Mouse (Mus musculus): ENCODE data around the gene Mtg2.

The Mtg2 gene

GRCm38 (mm10) chr2:180070481-180071453, at the start of gene Mtg2:
Mtg2 (plus strand) TSS chr2:180070588.
- DNase-seq (ENCODE audit: low spot score in 2 of 2) = peak; percentile 88 to 96

GRCm38 (mm10) chr2:180020919-180021318, 49.5 kb upstream of the Mtg2 start:
- DNase-seq (ENCODE audit: low spot score in 2 of 2) = no peak

DNA sequence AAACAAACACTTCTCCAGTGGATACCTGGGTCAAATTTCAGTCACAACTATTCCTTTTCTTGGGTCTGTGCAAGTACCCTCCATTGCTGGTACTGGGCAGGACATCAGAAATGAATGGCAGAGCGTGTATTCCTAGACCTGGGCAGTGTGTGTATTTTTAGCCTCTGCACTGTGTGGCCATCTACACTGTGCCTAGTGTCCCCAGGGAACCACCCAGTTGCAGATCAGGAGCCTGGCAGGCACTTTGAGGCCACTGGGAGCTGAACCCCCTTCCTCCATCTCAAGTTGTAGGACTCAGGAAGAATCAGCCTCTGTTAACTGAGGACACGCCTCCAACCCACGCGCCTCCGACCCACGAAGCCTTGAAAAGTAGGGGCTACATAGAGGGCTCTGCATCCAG, 47.6 kb upstream of the Mtg2 start:
- DNase-seq (ENCODE audit: low spot score in 2 of 2) = no peak

DNA sequence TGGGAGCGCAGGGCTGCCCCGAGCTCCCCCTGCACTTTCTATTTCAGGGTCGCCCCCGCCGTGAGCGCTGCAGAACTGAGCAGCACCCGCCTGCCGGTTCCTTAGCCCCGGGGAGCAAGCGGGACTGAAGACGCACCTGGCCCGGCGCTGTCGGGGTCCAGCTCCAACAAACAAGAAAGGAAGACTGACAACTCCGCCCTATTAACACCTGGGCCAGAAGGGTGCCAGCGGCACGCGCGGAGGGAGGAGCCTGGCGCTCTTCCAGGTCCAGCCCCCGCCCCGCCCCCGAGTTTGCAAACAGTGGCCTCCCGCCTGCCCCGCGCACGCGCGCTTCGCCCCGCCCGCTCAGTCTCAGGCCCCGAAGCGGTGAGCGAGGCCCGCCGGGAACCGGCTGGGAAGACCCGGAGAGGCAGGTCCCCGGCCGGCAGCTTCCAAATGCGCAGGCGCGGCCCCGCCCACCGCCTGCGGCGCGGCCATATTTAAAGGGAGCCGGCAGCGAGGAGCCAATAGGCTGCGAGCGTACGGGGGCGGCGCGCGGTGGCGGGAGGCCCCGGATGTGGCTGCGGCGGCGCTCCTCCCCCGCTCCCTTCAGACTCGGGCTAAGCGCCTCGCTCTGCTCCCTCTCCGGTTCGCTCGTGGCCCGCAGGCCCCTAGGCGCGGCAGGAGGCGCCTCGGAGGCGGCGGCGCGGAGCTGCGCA, 45.8 kb upstream of the Mtg2 start, which contains the start of gene Lsm14b:
Lsm14b (plus strand) TSS at position 587 of the 698 bp plus-strand sequence.
- DNase-seq (ENCODE audit: low spot score in 2 of 2) = peak; percentile 98 to 99

GRCm38 (mm10) chr2:180025135-180025860, 45.1 kb upstream of the Mtg2 start:
- DNase-seq (ENCODE audit: low spot score in 2 of 2) = peak in 1 of 2 experiments; percentile 43

DNA sequence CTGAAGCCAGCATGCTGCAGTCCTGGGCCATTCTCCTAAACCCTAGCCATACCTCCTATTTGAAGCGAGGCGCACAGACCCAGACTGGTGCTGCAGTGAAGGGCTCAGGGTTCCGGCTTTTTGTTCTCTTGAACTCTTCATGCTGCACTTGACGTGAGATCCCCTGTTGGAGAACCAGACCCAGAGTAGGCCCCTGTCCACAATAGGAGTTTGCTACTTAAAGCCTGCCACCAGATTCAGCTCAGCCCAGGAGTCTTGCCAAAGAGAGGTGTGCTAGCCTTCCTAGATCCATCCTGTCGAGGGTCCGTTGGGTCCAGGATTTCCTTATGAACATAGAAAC, 44.6 kb upstream of the Mtg2 start:
- no peak for DNase-seq (ENCODE audit: low spot score in 2 of 2)

GRCm38 (mm10) chr2:180027768-180028167, 42.6 kb upstream of the Mtg2 start:
- DNase-seq (ENCODE audit: low spot score in 2 of 2) = no peak

DNA sequence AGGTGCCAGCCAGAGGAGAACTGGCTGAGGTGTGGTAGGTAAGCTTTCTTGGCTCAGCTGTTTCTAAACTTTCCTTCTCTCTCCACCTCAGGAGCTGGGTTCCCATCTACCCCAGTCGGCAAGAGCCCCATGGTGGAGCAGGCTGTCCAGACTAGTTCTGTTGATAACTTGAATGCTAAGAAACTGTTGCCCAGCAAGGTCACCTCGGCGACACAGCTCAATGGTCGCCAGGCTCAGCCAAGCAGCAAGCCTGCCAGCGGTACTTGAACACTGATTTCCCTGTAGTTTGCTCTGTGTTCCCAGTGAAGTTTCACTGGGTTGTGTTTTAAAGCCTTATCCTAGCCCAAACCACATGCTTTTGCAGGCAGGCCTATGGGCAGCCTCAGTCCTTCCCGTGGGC, 39.1 kb upstream of the Mtg2 start:
- no peak for DNase-seq (ENCODE audit: low spot score in 2 of 2)

DNA sequence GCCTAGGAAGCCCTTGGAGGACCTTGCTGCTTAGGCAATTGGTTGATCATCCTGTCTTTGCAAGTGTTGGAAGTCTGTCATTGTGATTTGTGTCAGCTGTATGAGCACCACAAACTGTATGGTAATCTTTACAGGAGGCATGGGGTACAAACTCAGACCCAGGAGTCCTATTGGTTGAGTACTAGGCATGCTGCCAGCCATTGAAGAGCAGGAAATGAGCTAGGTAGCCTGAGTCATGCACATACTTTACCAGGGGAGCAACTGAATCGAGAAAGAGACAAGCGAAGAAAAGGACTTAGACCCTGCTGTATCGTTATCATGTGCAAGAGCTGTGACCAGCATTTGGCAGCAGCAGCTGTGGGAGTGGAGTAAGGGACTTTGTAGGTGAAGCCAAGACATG, 37.5 kb upstream of the Mtg2 start:
- no peak for DNase-seq (ENCODE audit: low spot score in 2 of 2)

GRCm38 (mm10) chr2:180033956-180034355, 36.4 kb upstream of the Mtg2 start:
- DNase-seq (ENCODE audit: low spot score in 2 of 2) = no peak

GRCm38 (mm10) chr2:180034753-180035152, 35.6 kb upstream of the Mtg2 start:
- no peak for DNase-seq (ENCODE audit: low spot score in 2 of 2)

GRCm38 (mm10) chr2:180040406-180040805, 30.0 kb upstream of the Mtg2 start:
- DNase-seq (ENCODE audit: low spot score in 2 of 2) = no peak

GRCm38 (mm10) chr2:180041577-180042255, 28.7 kb upstream of the Mtg2 start:
- peak in 1 of 2 experiments; percentile 50 for DNase-seq (ENCODE audit: low spot score in 2 of 2)

- DNase-seq (ENCODE audit: low spot score in 2 of 2) = peak in 1 of 2 experiments; percentile 86
Measured at GRCm38 (mm10) chr2:180042256-180042857, 28.0 kb upstream of the Mtg2 start, which contains the start of the genes Psma7 and Ss18l1. Psma7 (minus strand) TSS chr2:180042433. Ss18l1 (plus strand) TSS chr2:180042509.

DNA sequence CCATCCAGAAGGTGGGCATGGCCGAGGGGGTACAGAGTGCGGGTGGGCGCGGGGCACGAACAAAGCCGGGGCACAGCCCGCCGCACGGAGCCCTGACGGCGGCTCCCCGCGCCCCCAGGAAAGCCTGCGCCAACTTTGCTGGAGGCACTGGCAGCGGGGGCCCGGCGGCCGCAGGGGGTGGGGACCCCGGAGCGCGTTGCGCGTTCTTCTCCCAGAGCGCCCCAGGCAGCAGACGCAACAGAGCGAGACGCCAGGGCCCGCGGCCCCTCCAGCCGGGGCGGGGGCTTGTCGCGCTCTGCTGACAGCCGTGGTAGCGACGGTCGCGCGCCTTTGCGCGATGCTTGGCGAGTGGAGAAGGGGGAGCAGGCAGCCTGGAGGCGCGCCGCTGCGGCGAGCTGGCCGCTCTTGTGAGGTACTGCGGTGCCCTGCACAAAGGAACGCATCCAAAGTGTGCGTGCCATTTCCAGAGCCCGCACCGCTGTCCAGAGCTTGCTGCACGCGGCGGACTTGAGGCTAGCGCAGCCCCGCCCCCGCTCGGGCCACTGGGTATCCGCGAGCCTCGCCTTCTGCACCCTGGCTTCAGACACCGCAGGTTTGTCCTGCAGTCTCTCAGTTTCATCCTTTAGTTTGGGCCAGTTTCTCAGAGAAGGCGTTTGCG, 27.4 kb upstream of the Mtg2 start:
- DNase-seq (ENCODE audit: low spot score in 2 of 2) = peak in 1 of 2 experiments; percentile 65

DNA sequence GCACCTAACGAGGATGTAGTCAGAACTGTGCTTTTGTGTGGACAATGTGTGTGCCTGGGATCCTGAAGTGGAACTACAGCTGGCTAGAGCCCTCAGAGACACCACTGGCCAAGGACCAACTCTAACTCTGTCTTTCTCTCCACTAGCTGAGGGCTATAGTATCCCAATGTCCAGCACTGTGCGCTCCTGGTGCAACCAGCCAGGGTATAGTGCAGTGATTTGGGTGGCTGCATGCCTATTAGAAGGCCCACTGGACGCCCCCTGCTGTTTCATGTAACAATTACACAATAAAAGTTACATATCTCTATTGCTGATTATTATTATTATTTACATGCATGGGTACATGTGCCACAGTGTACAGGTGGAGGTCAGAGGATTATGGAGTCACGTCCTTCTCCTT, 25.1 kb upstream of the Mtg2 start:
- no peak for DNase-seq (ENCODE audit: low spot score in 2 of 2)

DNA sequence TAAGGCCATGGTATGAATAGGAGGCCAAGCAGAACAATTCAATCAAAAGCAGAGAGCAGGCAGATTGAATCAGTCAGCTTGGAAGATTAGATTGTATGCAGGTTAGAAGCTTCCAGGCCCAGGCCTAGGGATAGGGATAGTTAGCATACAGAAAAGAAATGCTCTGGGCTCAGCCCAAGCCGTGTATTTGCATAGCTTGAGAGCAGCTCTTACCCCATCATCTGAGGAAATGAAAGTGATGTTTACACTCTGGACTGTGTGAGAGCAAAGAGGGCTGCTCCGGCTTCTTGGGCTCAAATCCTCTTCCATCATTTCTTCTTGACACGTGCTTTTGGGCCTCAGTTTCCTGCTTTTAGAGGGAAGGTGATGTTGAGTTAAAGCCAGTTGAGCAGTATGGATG, 22.8 kb upstream of the Mtg2 start:
- DNase-seq (ENCODE audit: low spot score in 2 of 2) = no peak

DNA sequence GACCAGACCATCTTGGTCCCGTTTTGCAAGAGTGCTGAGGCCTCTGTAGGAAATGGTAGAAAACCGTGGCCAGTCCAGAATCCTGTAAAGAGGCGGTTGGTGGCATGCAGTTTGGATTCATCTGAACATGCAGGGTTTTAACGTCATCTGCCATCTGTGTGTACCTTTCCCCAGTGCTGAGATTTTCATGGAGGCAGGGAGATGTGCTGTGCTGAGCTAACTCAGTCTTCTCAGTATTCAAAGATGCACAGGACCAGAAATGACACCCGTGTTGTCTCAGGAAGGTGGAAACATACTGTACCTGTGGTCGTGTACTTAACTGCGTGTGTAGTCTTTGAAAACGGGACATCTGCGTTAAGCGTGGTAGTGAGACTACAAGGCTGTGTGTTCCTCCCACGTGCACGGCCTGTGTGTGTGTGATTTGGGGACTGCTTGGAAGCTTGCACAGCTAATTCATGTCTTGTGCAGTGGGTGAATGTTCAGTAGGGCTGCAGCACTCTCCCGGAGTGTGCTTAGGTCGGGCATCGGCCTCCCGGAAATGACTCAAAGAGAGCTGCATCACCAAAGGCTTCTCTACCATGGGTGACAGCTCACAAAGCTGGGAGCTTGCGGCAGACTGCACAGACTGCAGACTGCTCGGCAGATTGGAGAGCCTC, 22.3 kb upstream of the Mtg2 start:
- DNase-seq (ENCODE audit: low spot score in 2 of 2) = peak in 1 of 2 experiments; percentile 69

GRCm38 (mm10) chr2:180050986-180051385, 19.4 kb upstream of the Mtg2 start:
- DNase-seq (ENCODE audit: low spot score in 2 of 2) = peak in 1 of 2 experiments; percentile 82
